Mouse (Mus musculus): ENCODE data around the gene Tmprss7. TPM values are rescaled to one million over a fixed set of nuclear protein-coding genes. Genes with fewer than 3 reads are reported as not detected.

Tmprss7 gene
- polyA plus RNA-seq (2012; rRNA removed; ENCODE audit: low replicate concordance), result 0.04 TPM in 1 of 2 replicates, not detected in the other

GRCm38 (mm10) chr16:45693558-45693957, at the start of gene Tmprss7:
TSS of gene Tmprss7 (minus strand) at chr16:45693658.

GRCm38 (mm10) chr16:45742615-45743476, 49.4 kb upstream of the Tmprss7 start, which contains the start of gene Abhd10:
TSS of gene Abhd10 (minus strand) at chr16:45742955.

GRCm38 (mm10) chr16:45724061-45724741, 30.7 kb upstream of the Tmprss7 start, which contains the start of gene Tagln3:
TSS of gene Tagln3 (minus strand) at chr16:45724608.

GRCm38 (mm10) chr16:45653934-45654332, 39.5 kb downstream of the Tmprss7 start, which contains the start of gene BC016579:
TSS of gene BC016579 (minus strand) at chr16:45654068.

GRCm38 (mm10) chr16:45610267-45610666, 83.2 kb downstream of the Tmprss7 start, which contains the start of gene Gcsam:
TSS of gene Gcsam (plus strand) at chr16:45610380.

Other genes with a start within 250 kb of the Tmprss7 start
- gene Gm609, start 200.7 kb downstream of the Tmprss7 start, polyA plus RNA-seq (2012; rRNA removed; ENCODE audit: low replicate concordance), result 0.11 TPM in 1 of 2 replicates, not detected in the other
- not detected in 2 replicates for gene Gm17783, start 161.6 kb downstream of the Tmprss7 start, polyA plus RNA-seq (2012; rRNA removed; ENCODE audit: low replicate concordance)
- gene Slc9c1, start 158.3 kb downstream of the Tmprss7 start, polyA plus RNA-seq (2012; rRNA removed; ENCODE audit: low replicate concordance), result not detected in 2 replicates
- gene Gcsam, start 83.3 kb downstream of the Tmprss7 start, polyA plus RNA-seq (2012; rRNA removed; ENCODE audit: low replicate concordance), result 0.72 and 1.1 TPM in 2 replicates
- gene BC016579, start 39.6 kb downstream of the Tmprss7 start, polyA plus RNA-seq (2012; rRNA removed; ENCODE audit: low replicate concordance), result 0.11 TPM in 1 of 2 replicates, not detected in the other
- gene Tagln3, start 30.9 kb upstream of the Tmprss7 start, polyA plus RNA-seq (2012; rRNA removed; ENCODE audit: low replicate concordance), result 0.57 and 0.62 TPM in 2 replicates
- gene Abhd10, start 49.3 kb upstream of the Tmprss7 start, polyA plus RNA-seq (2012; rRNA removed; ENCODE audit: low replicate concordance), result 2.6 and 7.8 TPM in 2 replicates